Mouse (Mus musculus) E14TG2a.4 (cell line): ENCODE measurements around the gene Pcid2.
A peak's percentile ranks its signal among the peaks of the same experiment; 100 is the strongest.

Source experiments
- CTCF ChIP-seq: conservative IDR thresholded peaks from 2 replicates; pipeline ENCODE4 v1.5.1; 2014; ENCODE audit warnings: low read length
- NANOG ChIP-seq: IDR thresholded peaks from 2 replicates; pipeline ENCODE4 v1.6.1; 2014; ENCODE audit warnings: borderline replicate concordance, low read length, mixed read lengths
- POU5F1 ChIP-seq: IDR thresholded peaks from 2 replicates; pipeline ENCODE4 v1.6.1; 2014; ENCODE audit warnings: low read length, borderline replicate concordance

- TF ChIP-seq CTCF (no peak), POU5F1 (no peak), NANOG (peak; percentile 93)
Measured at GRCm38 (mm10) chr8:13050550-13050949, 54.7 kb downstream of the Pcid2 start.
